ENCODE assay signal across 8 mouse cellular contexts in the genomic region with DNA sequence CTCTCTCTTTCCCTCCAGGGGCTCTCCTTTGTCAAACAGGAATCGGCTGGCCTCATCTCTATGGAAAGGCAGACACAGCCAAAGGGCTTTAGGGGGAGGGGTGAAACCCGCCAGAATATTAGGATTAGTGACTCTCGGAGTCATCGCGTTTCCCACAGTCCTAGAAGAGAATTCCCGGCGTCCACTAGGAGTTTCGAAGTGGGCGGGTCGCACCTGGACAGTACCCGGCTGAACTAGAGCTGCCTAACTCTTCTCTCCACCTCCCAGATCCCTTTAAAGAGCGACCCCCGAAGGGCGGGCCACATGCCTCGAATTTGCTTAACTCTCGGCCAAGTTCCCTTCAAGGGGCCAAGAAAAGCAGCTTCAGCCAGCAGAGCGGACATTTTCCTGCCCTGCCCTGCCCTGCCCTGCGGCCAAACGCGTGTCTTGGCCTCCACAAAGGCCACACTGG. TPM values are rescaled to one million over a fixed set of nuclear protein-coding genes. Genes with fewer than 3 reads are reported as not detected.
DNase-seq lines count a peak whose midpoint lies in the region; ATAC-seq lines count a peak whose summit lies in the region.

No protein-coding gene starts in this region.

- H3K27ac ChIP-seq in forebrain, embryonic 14.5 days (ENCODE audit: low read depth, low read length): no peak overlapping the region
- H3K27ac ChIP-seq in kidney, embryonic 14.5 days (ENCODE audit: low read depth, low read length): peak overlapping the region; percentile 73

- peak overlapping the region; percentile 94 for H3K9ac ChIP-seq in forebrain, embryonic 14.5 days (ENCODE audit: low read length)
- peak overlapping the region; percentile 85; the same call in 1 of the 2 replicates for H3K9ac ChIP-seq in kidney, embryonic 14.5 days (ENCODE audit: low read depth, low read length)

- H3K27me3 ChIP-seq in forebrain, embryonic 14.5 days (replicated peaks; ENCODE audit: control insufficient read depth, insufficient read depth, low read length): no peaks in the 10 kb centered on the region
- no peaks in the 10 kb centered on the region for H3K27me3 ChIP-seq in kidney, embryonic 14.5 days (ENCODE audit: control insufficient read depth, insufficient read depth, low read length)

- peak overlapping the region; percentile 90 for H3K4me3 ChIP-seq in forebrain, embryonic 14.5 days (ENCODE audit: low read depth, low read length)
- peak overlapping the region; percentile 84 for H3K4me3 ChIP-seq in kidney, embryonic 14.5 days (ENCODE audit: low read length)

- H3K4me1 ChIP-seq in forebrain, embryonic 14.5 days (ENCODE audit: control insufficient read depth, insufficient read depth, low read length): peaks cover 35% of the 10 kb centered on the region
- peaks cover 22% of the 10 kb centered on the region for H3K4me1 ChIP-seq in kidney, embryonic 14.5 days (ENCODE audit: control insufficient read depth, insufficient read depth, low read length)

- H3K4me2 ChIP-seq in forebrain, embryonic 14.5 days (ENCODE audit: low read length): peak overlapping the region; percentile 99
- H3K4me2 ChIP-seq in kidney, embryonic 14.5 days (replicated peaks; ENCODE audit: low read depth, low read length): peak overlapping the region; percentile 100

- 0% methylated on average over 20 of the region's 20 CpGs for WGBS in forebrain, embryonic 14.5 days
- WGBS in kidney, embryonic 14.5 days: under 1% methylated on average over 20 of the region's 20 CpGs

- DNase-seq in 3134 (ENCODE audit: extremely low read depth, insufficient read length, low spot score) (peak; percentile 58), ES-CJ7 (ENCODE audit: low read depth, low spot score) (peak; percentile 68)
- peak; percentile 57 for DNase-seq in forebrain, embryonic 14.5 days (ENCODE audit: low spot score)
- DNase-seq in lung, postnatal 36 days: peak; percentile 43
- DNase-seq in urinary bladder, postnatal 4 days (ENCODE audit: low spot score in 2 of 2): no peak
- DNase-seq in cerebellum, adult 11-12 months: no peak

- no peaks in the 10 kb centered on the region for H3K9me3 ChIP-seq in forebrain, embryonic 14.5 days (replicated peaks; ENCODE audit: control insufficient read depth, low read length)
- H3K9me3 ChIP-seq in kidney, embryonic 14.5 days (ENCODE audit: control insufficient read depth, low read length): no peaks in the 10 kb centered on the region

- ATAC-seq in forebrain, embryonic 14.5 days: no peak
- no peak for ATAC-seq in kidney, embryonic 14.5 days (ENCODE audit: low FRiP score, low TSS enrichment)
- no peak for ATAC-seq in CD4-positive, CD25-positive, alpha-beta regulatory T cell, adult 4 months

- H3K36me3 ChIP-seq in forebrain, embryonic 14.5 days (ENCODE audit: control insufficient read depth, insufficient read depth, low read length): no peaks in the 10 kb centered on the region
- H3K36me3 ChIP-seq in kidney, embryonic 14.5 days (ENCODE audit: control insufficient read depth, insufficient read depth, low read length): no peaks in the 10 kb centered on the region

RNA-seq across cellular contexts. Expression of a gene that starts 1.6 kb away (rescaled TPM):
- 7.4 and 8.9 TPM in 2 replicates for polyA plus RNA-seq in forebrain, embryonic 14.5 days (2014; fragmentation: Nextera tagmentation; extraction: Ambion mirVana)
- polyA plus RNA-seq in kidney, embryonic 14.5 days (2014; fragmentation: Nextera tagmentation; extraction: Ambion mirVana): 6.3 and 8.2 TPM in 2 replicates
- 1 to 10 TPM; 9.9 to 10.0 TPM for polyA plus RNA-seq in CD4-positive, CD25-positive, alpha-beta regulatory T cell, adult 4 months (2017; shearing (Covaris generic))

RNA-seq across cellular contexts. Expression of a gene that starts 16.9 kb away (rescaled TPM):
- 34.3 and 38.1 TPM in 2 replicates for polyA plus RNA-seq in forebrain, embryonic 14.5 days (2014; fragmentation: Nextera tagmentation; extraction: Ambion mirVana)
- 10.4 and 12.0 TPM in 2 replicates for polyA plus RNA-seq in kidney, embryonic 14.5 days (2014; fragmentation: Nextera tagmentation; extraction: Ambion mirVana)
- polyA plus RNA-seq in CD4-positive, CD25-positive, alpha-beta regulatory T cell, adult 4 months (2017; shearing (Covaris generic)): under 1 TPM in 1 of 2 experiments, not detected in 1; 0.52 TPM

Comparison
In these comparisons a context has a peak if more than half of its experiments do, and no peak if none do; other contexts are left out.
1. DNase-seq: peak in 3134 (single experiment), ES-CJ7 (single experiment), forebrain, embryonic 14.5 days (single experiment) and lung, postnatal 36 days (single experiment); none in urinary bladder, postnatal 4 days (0 of 2) and cerebellum, adult 11-12 months (single experiment).